Mouse (Mus musculus) liver, embryonic 14.5 days (tissue): Measurements from ENCODE around the gene Jup.

Experiments
- CTCF ChIP-seq: IDR thresholded peaks from 2 replicates; pipeline ENCODE4 v1.5.1; 2016; ENCODE audit warnings: antibody characterized with exemption, low read depth, control low read depth
- EP300 ChIP-seq: IDR thresholded peaks from 2 replicates; pipeline ENCODE4 v1.6.1; 2016; ENCODE audit warnings: antibody characterized with exemption, low read depth

DNA sequence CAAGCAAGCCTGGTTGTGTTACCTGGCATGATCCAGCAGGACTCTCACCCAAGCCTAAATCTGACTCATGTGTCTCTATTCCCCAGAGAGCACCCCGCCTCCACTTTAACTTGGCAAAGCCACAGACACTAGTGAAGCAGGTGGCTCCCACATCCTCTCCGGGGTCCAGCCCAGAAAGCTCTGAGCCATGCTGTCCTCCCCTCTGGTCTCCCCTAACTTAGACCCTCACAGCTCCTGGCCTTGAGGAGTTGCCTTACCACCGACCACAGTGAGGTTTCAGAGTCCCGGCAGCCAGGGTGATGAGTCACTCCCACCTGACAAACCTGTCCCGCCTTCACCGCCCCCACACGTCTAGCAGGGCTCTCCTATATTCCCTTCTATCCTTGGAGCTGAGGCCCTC, 3.8 kb downstream of the Jup start:
- TF ChIP-seq CTCF (no peak), EP300 (no peak)
